Mouse (Mus musculus) B cell, adult 2 months (primary cell): Measurements from ENCODE around the gene Smarce1.
A peak's percentile ranks its signal among the peaks of the same experiment; 100 is the strongest.

Experiments used
- DNase-seq, 2 experiments: peaks; one replicate each; pipeline ENCODE4 v3.0.0; 2022

The Smarce1 gene

GRCm38 (mm10) chr11:99230261-99231048 is at the start of gene Smarce1:
Smarce1 (minus strand) TSS chr11:99231017.
- DNase-seq: peak; percentile 84 to 89

- no peak for DNase-seq
Measured at GRCm38 (mm10) chr11:99279986-99280385, 49.2 kb upstream of the Smarce1 start.

GRCm38 (mm10) chr11:99276786-99277185 is 46.0 kb upstream of the Smarce1 start:
- DNase-seq: no peak

GRCm38 (mm10) chr11:99275624-99276023 is 44.8 kb upstream of the Smarce1 start:
- DNase-seq: no peak

- no peak for DNase-seq
Measured at GRCm38 (mm10) chr11:99272721-99273120, 41.9 kb upstream of the Smarce1 start.

- DNase-seq: no peak
Measured at GRCm38 (mm10) chr11:99269192-99269591, 38.4 kb upstream of the Smarce1 start.

GRCm38 (mm10) chr11:99265796-99266195 is 35.0 kb upstream of the Smarce1 start:
- no peak for DNase-seq

GRCm38 (mm10) chr11:99265220-99265619 is 34.4 kb upstream of the Smarce1 start:
- no peak for DNase-seq

- DNase-seq: peak; percentile 9 to 23
Measured at GRCm38 (mm10) chr11:99256213-99256612, 25.4 kb upstream of the Smarce1 start.

- DNase-seq: no peak
Measured at GRCm38 (mm10) chr11:99255316-99255715, 24.5 kb upstream of the Smarce1 start.

- no peak for DNase-seq
Measured at GRCm38 (mm10) chr11:99253893-99254292, 23.1 kb upstream of the Smarce1 start.

GRCm38 (mm10) chr11:99252671-99253070 is 21.9 kb upstream of the Smarce1 start:
- no peak for DNase-seq

- DNase-seq: no peak
Measured at GRCm38 (mm10) chr11:99250666-99251065, 19.8 kb upstream of the Smarce1 start.

- DNase-seq: no peak
Measured at GRCm38 (mm10) chr11:99250241-99250640, 19.4 kb upstream of the Smarce1 start.

- DNase-seq: peak; percentile 49 to 52
Measured at GRCm38 (mm10) chr11:99249115-99249514, 18.3 kb upstream of the Smarce1 start.

GRCm38 (mm10) chr11:99247916-99248315 is 17.1 kb upstream of the Smarce1 start:
- no peak for DNase-seq

- DNase-seq: peak in 1 of 2 experiments; percentile 6
Measured at GRCm38 (mm10) chr11:99244519-99244918, 13.7 kb upstream of the Smarce1 start.

- peak; percentile 54 to 57 for DNase-seq
Measured at GRCm38 (mm10) chr11:99243820-99244374, 13.1 kb upstream of the Smarce1 start, which contains the start of gene Krt222. Krt222 (minus strand) TSS chr11:99244085.

GRCm38 (mm10) chr11:99243200-99243819 is 12.5 kb upstream of the Smarce1 start:
- DNase-seq: no peak

GRCm38 (mm10) chr11:99242056-99242455 is 11.2 kb upstream of the Smarce1 start:
- no peak for DNase-seq

- peak; percentile 74 to 77 for DNase-seq
Measured at GRCm38 (mm10) chr11:99238468-99238867, 7.7 kb upstream of the Smarce1 start.

- no peak for DNase-seq
Measured at GRCm38 (mm10) chr11:99231049-99231816, 416 bp upstream of the Smarce1 start.

GRCm38 (mm10) chr11:99229641-99230260 is 1.1 kb downstream of the Smarce1 start:
- DNase-seq: peak; percentile 13 to 22
